Mouse (Mus musculus): ENCODE data around the gene Wfdc3. TPM values are rescaled to one million over a fixed set of nuclear protein-coding genes. Genes with fewer than 3 reads are reported as not detected.

Wfdc3 gene
- polyA plus RNA-seq, 1 experiment from 2014 or later, result 0.95 TPM

- H3K27ac ChIP-seq (ENCODE audit: low read length), result no peak overlapping the region
- H3K9me3 ChIP-seq (ENCODE audit: control insufficient read depth, low read depth, low read length), result no peaks in the 10 kb centered on the region
- H3K36me3 ChIP-seq (ENCODE audit: control insufficient read depth, insufficient read depth, low read length), result peaks cover 38% of the 10 kb centered on the region
- H3K4me1 ChIP-seq (ENCODE audit: control insufficient read depth, insufficient read depth, low read length), result peaks cover 17% of the 10 kb centered on the region
- no peak for ATAC-seq (ENCODE audit: insufficient number of reproducible peaks, insufficient read depth, low FRiP score, low read depth)
- H3K4me2 ChIP-seq (replicated peaks; ENCODE audit: low read depth, low read length), result peak overlapping the region; percentile 84
- 62% methylated on average over 8 of the region's 8 CpGs for WGBS
- H3K4me3 ChIP-seq (ENCODE audit: low read depth, low read length), result peak overlapping the region; percentile 87
- H3K9ac ChIP-seq (replicated peaks; ENCODE audit: low read depth, low read length), result peak overlapping the region; percentile 80
- no peaks in the 10 kb centered on the region for H3K27me3 ChIP-seq (ENCODE audit: control insufficient read depth, insufficient read depth, low read length)
These were observed 25.4 kb upstream of the Wfdc3 start for GRCm38 (mm10) chr2:164771123-164771522.

DNA sequence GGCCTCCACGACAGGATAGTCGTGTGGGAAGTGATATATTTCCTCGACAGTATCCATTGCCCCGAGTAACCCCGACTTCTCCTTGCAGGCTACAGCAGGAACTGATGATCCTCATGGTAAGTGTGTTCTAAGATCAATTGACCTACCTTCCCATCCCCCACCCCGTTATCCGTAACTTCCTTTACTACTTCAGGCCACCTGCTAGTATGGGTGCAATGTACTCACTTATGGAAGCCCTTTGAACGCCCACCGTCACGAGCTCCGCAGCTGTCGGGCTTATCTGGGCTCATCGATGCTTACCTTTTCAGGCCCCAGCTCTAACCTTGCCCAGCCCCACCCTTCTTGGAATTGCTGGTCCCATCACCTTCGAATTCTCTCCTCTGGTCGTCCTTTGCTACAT lies 24.5 kb upstream of the Wfdc3 start:
- Histone ChIP-seq H3K27me3 (ENCODE audit: control insufficient read depth, insufficient read depth, low read length) (no peaks in the 10 kb centered on the region), H3K4me2 (replicated peaks; ENCODE audit: low read depth, low read length) (peak overlapping the region; percentile 84), H3K9ac (replicated peaks; ENCODE audit: low read depth, low read length) (peak overlapping the region; percentile 80), H3K4me3 (ENCODE audit: low read depth, low read length) (peak overlapping the region; percentile 87), H3K36me3 (ENCODE audit: control insufficient read depth, insufficient read depth, low read length) (peaks cover 46% of the 10 kb centered on the region), H3K4me1 (ENCODE audit: control insufficient read depth, insufficient read depth, low read length) (peaks cover 17% of the 10 kb centered on the region), H3K9me3 (ENCODE audit: control insufficient read depth, low read depth, low read length) (no peaks in the 10 kb centered on the region), H3K27ac (ENCODE audit: low read length) (no peak overlapping the region)
- WGBS, result 4% methylated on average over 15 of the region's 15 CpGs
- ATAC-seq (ENCODE audit: insufficient number of reproducible peaks, insufficient read depth, low FRiP score, low read depth), result no peak

GRCm38 (mm10) chr2:164769258-164770037 lies 23.7 kb upstream of the Wfdc3 start, which contains the start of gene Ube2c:
Ube2c (plus strand) TSS chr2:164769898.
- H3K27me3 ChIP-seq (ENCODE audit: control insufficient read depth, insufficient read depth, low read length), result no peaks in the 10 kb centered on the region
- no peaks in the 10 kb centered on the region for H3K9me3 ChIP-seq (ENCODE audit: control insufficient read depth, low read depth, low read length)
- peaks cover 52% of the 10 kb centered on the region for H3K36me3 ChIP-seq (ENCODE audit: control insufficient read depth, insufficient read depth, low read length)
- no peak within 1 kb of the TSS; the same call in 1 of the 2 replicates for H3K27ac ChIP-seq (ENCODE audit: low read length)
- peak within 1 kb of the TSS; percentile 84 for H3K4me2 ChIP-seq (replicated peaks; ENCODE audit: low read depth, low read length)
- H3K4me3 ChIP-seq (ENCODE audit: low read depth, low read length), result peak within 1 kb of the TSS; percentile 87
- peak; percentile 99 for ATAC-seq (ENCODE audit: insufficient number of reproducible peaks, insufficient read depth, low FRiP score, low read depth)
- H3K9ac ChIP-seq (replicated peaks; ENCODE audit: low read depth, low read length), result peak within 1 kb of the TSS; percentile 80
- H3K4me1 ChIP-seq (ENCODE audit: control insufficient read depth, insufficient read depth, low read length), result peaks cover 17% of the 10 kb centered on the region
- under 1% methylated on average over 52 of the region's 53 CpGs for WGBS

DNA sequence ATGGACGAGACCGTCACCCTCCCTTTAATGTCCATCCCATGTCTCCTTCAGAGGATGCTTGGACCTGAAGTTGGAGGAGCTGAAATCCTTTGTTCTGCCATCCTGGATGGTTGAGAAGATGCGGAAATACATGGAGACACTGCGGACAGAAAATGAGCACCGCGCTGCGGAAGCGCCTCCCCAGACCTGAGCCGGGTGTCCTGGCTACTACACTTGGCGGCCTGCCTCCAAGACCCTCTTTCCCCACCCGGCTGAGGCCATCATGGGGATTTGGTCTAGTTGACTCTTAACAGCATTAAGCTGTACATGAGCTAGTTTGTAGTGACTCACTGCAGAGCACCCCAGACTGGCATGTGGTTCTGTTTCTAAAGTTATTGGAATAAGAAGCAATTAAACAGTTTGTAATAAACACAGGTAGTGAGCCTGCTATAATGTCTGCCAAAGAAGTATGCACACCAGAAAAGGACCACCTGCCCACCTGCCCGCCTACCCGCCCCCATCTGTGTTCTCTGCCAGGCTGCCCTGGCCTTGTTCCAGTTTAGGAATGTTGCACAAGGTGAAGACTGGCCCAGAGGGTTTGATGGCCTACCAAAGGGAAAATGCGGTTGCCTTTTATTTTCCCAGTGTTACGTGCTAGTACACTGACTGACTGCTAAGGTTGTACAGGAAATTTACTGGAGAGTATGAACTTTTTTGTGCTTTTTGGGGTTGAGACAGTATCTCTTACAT lies 22.2 kb upstream of the Wfdc3 start:
- no peaks in the 10 kb centered on the region for H3K27me3 ChIP-seq (ENCODE audit: control insufficient read depth, insufficient read depth, low read length)
- H3K9me3 ChIP-seq (ENCODE audit: control insufficient read depth, low read depth, low read length), result no peaks in the 10 kb centered on the region
- no peak overlapping the region for H3K27ac ChIP-seq (ENCODE audit: low read length)
- no peak overlapping the region for H3K4me3 ChIP-seq (ENCODE audit: low read depth, low read length)
- H3K4me2 ChIP-seq (replicated peaks; ENCODE audit: low read depth, low read length), result no peak overlapping the region
- H3K9ac ChIP-seq (replicated peaks; ENCODE audit: low read depth, low read length), result no peak overlapping the region
- H3K36me3 ChIP-seq (ENCODE audit: control insufficient read depth, insufficient read depth, low read length), result peaks cover 58% of the 10 kb centered on the region
- no peak for ATAC-seq (ENCODE audit: insufficient number of reproducible peaks, insufficient read depth, low FRiP score, low read depth)
- 90% methylated on average over 15 of the region's 15 CpGs for WGBS
- H3K4me1 ChIP-seq (ENCODE audit: control insufficient read depth, insufficient read depth, low read length), result peaks cover 17% of the 10 kb centered on the region

DNA sequence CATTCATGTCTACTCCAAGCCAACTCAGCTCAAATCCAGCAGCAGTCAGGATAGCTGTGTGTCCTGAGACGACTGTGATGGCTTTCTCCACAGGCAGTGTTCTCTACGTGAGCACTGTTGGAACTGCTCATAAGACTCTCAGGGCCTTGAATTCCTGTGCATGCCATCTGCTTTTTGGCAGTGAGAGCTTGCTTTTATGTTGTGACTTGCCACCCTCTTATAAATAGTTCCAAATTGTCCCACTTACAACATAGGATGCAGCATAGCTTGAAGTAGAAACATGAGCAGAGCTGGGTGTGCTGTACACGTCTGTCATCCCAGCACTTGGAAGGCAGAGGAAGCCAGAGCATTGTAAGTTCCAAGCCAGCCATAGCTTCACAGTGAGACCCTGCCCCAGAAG lies 20.1 kb upstream of the Wfdc3 start:
- 85% methylated on average over 3 of the region's 3 CpGs for WGBS
- Histone ChIP-seq H3K4me3 (ENCODE audit: low read depth, low read length) (no peak overlapping the region), H3K4me2 (replicated peaks; ENCODE audit: low read depth, low read length) (no peak overlapping the region)

GRCm38 (mm10) chr2:164762593-164762992 lies 16.9 kb upstream of the Wfdc3 start:
- H3K27me3 ChIP-seq (ENCODE audit: control insufficient read depth, insufficient read depth, low read length), result no peaks in the 10 kb centered on the region
- no peaks in the 10 kb centered on the region for H3K9me3 ChIP-seq (ENCODE audit: control insufficient read depth, low read depth, low read length)
- no peak for ATAC-seq (ENCODE audit: insufficient number of reproducible peaks, insufficient read depth, low FRiP score, low read depth)
- no peaks in the 10 kb centered on the region for H3K4me1 ChIP-seq (ENCODE audit: control insufficient read depth, insufficient read depth, low read length)
- H3K9ac ChIP-seq (replicated peaks; ENCODE audit: low read depth, low read length), result no peak overlapping the region
- WGBS, result 87% methylated on average over 7 of the region's 7 CpGs
- H3K36me3 ChIP-seq (ENCODE audit: control insufficient read depth, insufficient read depth, low read length), result peaks cover 83% of the 10 kb centered on the region
- no peak overlapping the region for H3K27ac ChIP-seq (ENCODE audit: low read length)
- H3K4me2 ChIP-seq (replicated peaks; ENCODE audit: low read depth, low read length), result no peak overlapping the region
- no peak overlapping the region for H3K4me3 ChIP-seq (ENCODE audit: low read depth, low read length)

More for the DNA sequence above, 20.1 kb upstream of the Wfdc3 start:
- Histone ChIP-seq H3K27me3 (ENCODE audit: control insufficient read depth, insufficient read depth, low read length) (no peaks in the 10 kb centered on the region), H3K4me1 (ENCODE audit: control insufficient read depth, insufficient read depth, low read length) (peaks cover 4% of the 10 kb centered on the region; the same call in 1 of the 2 replicates), H3K36me3 (ENCODE audit: control insufficient read depth, insufficient read depth, low read length) (peaks cover 61% of the 10 kb centered on the region), H3K9me3 (ENCODE audit: control insufficient read depth, low read depth, low read length) (no peaks in the 10 kb centered on the region), H3K9ac (replicated peaks; ENCODE audit: low read depth, low read length) (no peak overlapping the region), H3K27ac (ENCODE audit: low read length) (no peak overlapping the region)
- ATAC-seq (ENCODE audit: insufficient number of reproducible peaks, insufficient read depth, low FRiP score, low read depth), result no peak

- Histone ChIP-seq H3K9ac (replicated peaks; ENCODE audit: low read depth, low read length) (no peak overlapping the region), H3K27me3 (ENCODE audit: control insufficient read depth, insufficient read depth, low read length) (no peaks in the 10 kb centered on the region), H3K36me3 (ENCODE audit: control insufficient read depth, insufficient read depth, low read length) (peaks cover 83% of the 10 kb centered on the region), H3K4me2 (replicated peaks; ENCODE audit: low read depth, low read length) (no peak overlapping the region), H3K27ac (ENCODE audit: low read length) (no peak overlapping the region), H3K4me1 (ENCODE audit: control insufficient read depth, insufficient read depth, low read length) (no peaks in the 10 kb centered on the region), H3K4me3 (ENCODE audit: low read depth, low read length) (no peak overlapping the region), H3K9me3 (ENCODE audit: control insufficient read depth, low read depth, low read length) (no peaks in the 10 kb centered on the region)
- ATAC-seq (ENCODE audit: insufficient number of reproducible peaks, insufficient read depth, low FRiP score, low read depth), result no peak
- 94% methylated on average over 4 of the region's 4 CpGs for WGBS
These were observed 16.2 kb upstream of the Wfdc3 start for GRCm38 (mm10) chr2:164761971-164762370.

DNA sequence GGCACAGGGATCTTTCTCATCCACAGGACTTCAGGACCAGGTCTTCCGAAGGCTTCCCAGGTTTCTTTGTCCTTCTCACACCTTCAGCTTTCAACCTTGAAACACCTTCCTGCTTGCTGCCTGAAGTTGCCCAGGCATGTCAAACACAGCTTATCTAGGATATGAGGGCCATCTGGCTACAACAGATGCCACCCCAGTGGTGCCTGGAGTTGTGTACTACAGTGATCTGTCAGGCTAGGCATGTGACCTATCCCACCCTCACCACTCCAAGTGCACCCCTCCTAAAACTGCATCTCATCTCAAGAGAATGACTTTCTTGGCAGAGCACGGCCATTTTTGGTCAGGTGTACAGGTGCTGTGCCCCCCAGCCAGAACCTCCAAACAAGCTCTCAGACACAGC lies 15.8 kb upstream of the Wfdc3 start:
- H3K9me3 ChIP-seq (ENCODE audit: control insufficient read depth, low read depth, low read length), result no peaks in the 10 kb centered on the region
- H3K27ac ChIP-seq (ENCODE audit: low read length), result no peak overlapping the region
- no peaks in the 10 kb centered on the region for H3K4me1 ChIP-seq (ENCODE audit: control insufficient read depth, insufficient read depth, low read length)
- H3K9ac ChIP-seq (replicated peaks; ENCODE audit: low read depth, low read length), result no peak overlapping the region
- H3K4me3 ChIP-seq (ENCODE audit: low read depth, low read length), result no peak overlapping the region
- no peaks in the 10 kb centered on the region for H3K27me3 ChIP-seq (ENCODE audit: control insufficient read depth, insufficient read depth, low read length)
- ATAC-seq (ENCODE audit: insufficient number of reproducible peaks, insufficient read depth, low FRiP score, low read depth), result peak; percentile 75; the same call in 1 of the 2 replicates
- WGBS, result 84% methylated on average over 2 of the region's 2 CpGs
- H3K36me3 ChIP-seq (ENCODE audit: control insufficient read depth, insufficient read depth, low read length), result peaks cover 87% of the 10 kb centered on the region
- no peak overlapping the region for H3K4me2 ChIP-seq (replicated peaks; ENCODE audit: low read depth, low read length)

All from stomach, embryonic 14.5 days (tissue).